Mouse (Mus musculus) lung, postnatal 0 days (tissue): ENCODE results near the gene Igf2r.

Source experiments
- CTCF ChIP-seq: IDR thresholded peaks from 2 replicates; pipeline ENCODE4 v1.5.1; 2016; ENCODE audit warnings: antibody characterized with exemption, mild to moderate bottlenecking
- EP300 ChIP-seq: IDR thresholded peaks from 2 replicates; pipeline ENCODE4 v1.6.1; 2016; ENCODE audit warnings: antibody characterized with exemption, mild to moderate bottlenecking, control low read depth

GRCm38 (mm10) chr17:12792422-12793206 lies 23.1 kb upstream of the Igf2r start:
- peak; percentile 21; the same call in 1 of the 2 replicates for TF ChIP-seq CTCF
- TF ChIP-seq EP300, result peak; percentile 73
